Mouse (Mus musculus): ENCODE measurements at regions not wholly inside any gene's neighbourhood (a gene's known extent, or its start where the extent isn't known, plus 50 kb on each side); places are given as distances from the start of the nearest gene placed in this dataset.

DNA sequence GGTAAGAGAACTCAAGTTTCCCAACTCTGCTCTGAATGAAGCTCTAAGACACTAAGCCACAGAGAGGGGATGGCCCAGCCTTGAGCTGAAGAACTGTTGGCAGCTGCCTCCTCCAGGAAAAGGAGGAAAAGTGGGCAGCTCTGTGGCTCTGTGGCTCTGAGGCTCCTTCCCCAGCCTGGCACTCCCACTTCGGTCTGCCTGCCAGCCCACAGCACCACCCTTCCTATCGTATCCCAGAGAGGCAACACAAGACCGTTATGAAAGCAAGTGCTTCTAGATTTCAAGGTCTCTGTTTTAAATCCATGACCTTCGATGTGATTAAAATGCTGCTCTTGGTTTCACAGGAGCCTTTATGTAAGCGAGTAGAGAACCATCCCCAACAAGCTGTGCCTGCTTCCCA, 53.5 kb upstream of the Kcna5 start:
- no peak for DNase-seq (ENCODE audit: low read depth)
- TF ChIP-seq CTCF (IDR thresholded peaks at IDR 0.05; ENCODE audit: borderline replicate concordance, extremely low read depth, insufficient read depth, insufficient read length) (no peak), POLR2A (IDR thresholded peaks at IDR 0.05; ENCODE audit: borderline replicate concordance, extremely low read depth, insufficient read depth, insufficient read length, poor library complexity, severe bottlenecking) (no peak)

DNA sequence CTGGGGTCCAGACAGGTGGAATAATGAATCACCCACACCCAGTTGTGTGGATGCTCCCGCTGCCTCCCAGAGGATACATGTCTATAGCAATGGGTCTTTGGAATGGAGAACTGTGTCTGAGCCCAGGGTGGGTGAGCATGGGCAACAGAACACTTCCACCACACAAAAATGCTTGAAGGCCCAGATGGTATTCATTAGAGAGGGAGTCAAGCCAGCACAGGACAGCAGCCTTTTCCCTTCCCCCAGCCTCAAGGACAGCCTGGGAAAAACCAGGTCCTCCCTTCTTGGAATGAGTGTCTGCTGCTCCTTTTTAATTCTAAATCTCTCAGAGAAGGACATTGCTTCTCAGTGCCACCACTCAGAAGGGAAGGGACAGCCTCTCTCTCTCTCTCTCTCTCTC, 52.3 kb upstream of the Kcna5 start:
- TF ChIP-seq POLR2A (IDR thresholded peaks at IDR 0.05; ENCODE audit: borderline replicate concordance, extremely low read depth, insufficient read depth, insufficient read length, poor library complexity, severe bottlenecking), result no peak
- TF ChIP-seq CTCF (IDR thresholded peaks at IDR 0.05; ENCODE audit: borderline replicate concordance, extremely low read depth, insufficient read depth, insufficient read length), result no peak
- no peak for DNase-seq (ENCODE audit: low read depth)

DNA sequence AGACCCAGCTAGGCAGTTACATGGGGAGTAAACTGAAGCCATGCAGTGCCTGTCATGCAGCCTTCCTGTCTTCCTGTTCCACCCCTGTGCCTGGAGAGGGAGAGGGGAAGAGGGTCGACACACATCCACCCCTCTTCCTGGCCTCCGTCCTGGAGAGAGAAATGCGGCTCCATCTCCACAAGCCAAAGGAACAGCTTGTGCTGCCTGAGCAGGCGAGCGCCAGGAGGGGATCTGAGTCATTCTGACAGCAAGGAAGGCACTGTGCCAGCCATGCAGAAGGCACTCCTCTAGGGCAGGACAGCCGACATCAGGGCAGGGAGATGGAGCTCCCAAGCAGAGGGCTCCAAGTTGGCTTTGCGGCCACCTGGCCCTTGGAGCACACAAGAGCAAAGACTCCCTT, 50.6 kb upstream of the Kcna5 start:
- peak; percentile 88 for DNase-seq (ENCODE audit: low read depth)
- TF ChIP-seq POLR2A (IDR thresholded peaks at IDR 0.05; ENCODE audit: borderline replicate concordance, extremely low read depth, insufficient read depth, insufficient read length, poor library complexity, severe bottlenecking) (no peak), CTCF (IDR thresholded peaks at IDR 0.05; ENCODE audit: borderline replicate concordance, extremely low read depth, insufficient read depth, insufficient read length) (no peak)

Measured in brain, embryonic 14.5 days (tissue).